Mouse (Mus musculus): ENCODE data around the gene Prps2.
"Not testable (repeated sequence)": the region's sequence is repeated elsewhere in the genome, so short reads cannot be mapped to it uniquely, and the experiment has no call there.

Prps2 gene

GRCm38 (mm10) chrX:167382047-167382853, at the start of gene Prps2:
Prps2 (minus strand) TSS chrX:167382749.
- DNase-seq (ENCODE audit: low read depth, low spot score), result no peak

GRCm38 (mm10) chrX:167417654-167418053, 35.1 kb upstream of the Prps2 start:
- no peak for DNase-seq (ENCODE audit: low read depth, low spot score)

DNA sequence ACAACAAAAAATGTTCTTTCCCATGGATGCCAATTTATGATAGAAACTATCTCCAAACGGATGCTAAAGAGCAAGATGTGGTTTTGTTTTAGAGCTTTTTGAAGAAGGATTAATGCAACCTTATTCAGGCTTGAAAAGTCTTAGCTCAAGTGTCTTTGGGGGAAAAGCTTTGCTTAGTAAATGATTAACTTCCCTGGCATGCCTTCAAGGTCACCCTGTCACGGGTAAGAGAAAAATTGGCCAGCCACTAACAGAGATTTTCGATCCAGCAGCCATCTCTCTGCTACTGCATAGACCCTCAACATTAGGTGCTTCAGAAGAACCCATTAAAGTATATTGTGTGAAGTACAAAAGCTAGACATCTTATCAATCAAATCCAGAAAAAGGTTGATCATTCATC, 12.4 kb upstream of the Prps2 start:
- no peak for DNase-seq (ENCODE audit: low read depth, low spot score)

DNA sequence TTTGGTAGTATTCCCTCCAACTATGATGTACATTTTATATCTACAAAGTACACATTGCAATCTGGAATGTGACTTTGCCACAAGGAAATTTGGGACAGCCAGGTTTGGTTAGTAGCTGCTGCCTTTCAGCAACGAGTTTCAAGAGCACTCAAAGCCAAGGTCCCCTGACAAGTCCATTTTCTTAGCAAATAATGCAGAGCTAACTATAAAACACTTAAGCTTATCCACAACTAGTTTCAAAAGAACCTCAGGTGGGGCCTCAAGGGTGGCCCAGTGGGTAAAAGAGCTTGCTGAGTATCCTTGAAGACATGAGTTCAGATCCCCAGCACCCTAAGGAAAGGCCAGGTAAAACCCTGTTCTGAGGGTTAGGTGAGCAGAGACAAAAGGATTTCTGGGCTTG, 4.1 kb upstream of the Prps2 start:
- DNase-seq (ENCODE audit: low read depth, low spot score), result no peak

GRCm38 (mm10) chrX:167382854-167383186, 271 bp upstream of the Prps2 start:
- no peak for DNase-seq (ENCODE audit: low read depth, low spot score)

DNA sequence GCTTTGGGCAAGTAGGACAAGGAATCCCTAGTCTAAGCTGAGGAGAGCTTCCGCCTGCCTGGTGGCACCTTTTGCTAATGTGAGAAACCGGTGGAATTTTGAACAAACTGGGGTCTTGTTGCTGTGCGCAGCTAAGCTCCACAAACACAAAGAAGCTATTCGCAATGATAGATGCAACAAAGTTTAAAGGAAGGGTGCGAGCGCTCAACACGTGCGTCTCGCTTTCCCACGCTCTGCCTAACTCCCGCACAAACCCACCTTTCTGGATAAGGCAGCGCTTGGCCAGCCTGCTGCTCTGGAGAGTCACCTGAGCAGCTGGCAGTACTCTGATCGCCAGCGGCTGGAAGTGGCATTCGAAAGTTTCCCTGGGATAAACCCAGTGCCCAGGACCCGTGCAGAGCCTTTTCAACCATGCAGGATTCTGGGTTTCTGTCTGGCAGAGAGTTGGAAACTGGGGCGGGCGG, 934 bp downstream of the Prps2 start:
- no peak for DNase-seq (ENCODE audit: low read depth, low spot score)

DNA sequence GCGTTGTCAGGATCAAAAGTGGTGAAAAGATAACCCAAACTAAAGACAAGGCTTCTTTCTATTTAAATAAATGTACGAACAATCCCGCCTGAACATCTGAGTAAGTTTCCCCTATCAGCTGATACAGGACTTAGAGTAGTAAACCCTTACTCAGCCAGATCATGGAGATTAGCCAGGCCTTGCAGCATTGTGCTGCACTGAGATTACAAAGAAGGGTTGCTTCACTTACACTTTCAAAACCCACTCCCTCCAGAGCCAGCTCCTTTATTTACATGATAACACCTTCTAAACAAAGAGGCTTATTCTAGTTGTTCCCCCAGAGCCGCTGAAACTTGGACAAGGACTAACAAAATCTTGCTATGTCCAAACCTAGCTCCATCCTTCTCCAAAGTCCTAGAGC, 2.5 kb downstream of the Prps2 start:
- DNase-seq (ENCODE audit: low read depth, low spot score), result no peak

DNA sequence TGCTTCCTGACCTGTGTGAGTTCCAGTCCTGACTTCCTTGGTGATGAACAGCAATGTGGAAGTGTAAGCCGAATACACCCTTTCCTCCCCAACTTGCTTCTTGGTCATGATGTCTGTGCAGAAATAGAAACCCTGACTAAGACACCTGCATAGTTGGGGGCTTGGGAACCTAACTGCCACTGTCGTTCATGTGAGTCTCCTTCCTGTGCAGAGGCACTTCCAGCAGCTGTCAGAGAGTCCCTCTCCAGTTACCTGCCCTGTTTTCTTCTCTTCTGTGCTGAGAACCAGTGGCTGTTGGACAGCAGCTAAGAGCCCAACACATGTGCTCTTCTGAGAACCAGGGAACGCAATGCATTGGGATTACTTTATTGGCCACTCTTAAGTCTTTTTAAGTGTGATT, 21.3 kb downstream of the Prps2 start:
- DNase-seq (ENCODE audit: low read depth, low spot score), result not testable (repeated sequence)

DNA sequence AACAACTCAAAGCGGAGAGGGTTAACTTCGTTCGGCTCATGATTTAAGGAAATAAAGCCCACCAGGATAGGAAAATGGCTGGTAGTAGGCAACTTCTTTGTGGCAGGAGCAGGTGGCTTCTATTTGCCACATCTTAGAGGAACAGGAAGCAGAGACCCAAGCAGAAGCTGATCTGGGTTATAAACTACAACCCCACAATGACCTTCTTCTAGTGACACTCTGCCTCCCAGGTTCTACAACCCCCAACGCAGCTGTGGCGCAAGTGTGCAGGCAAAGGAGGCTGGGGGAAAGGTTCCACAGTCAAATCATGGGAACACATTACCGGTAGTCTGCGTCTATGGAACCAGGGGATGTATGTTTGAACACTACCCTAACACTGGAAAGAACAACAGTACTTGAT, 22.8 kb downstream of the Prps2 start:
- no peak for DNase-seq (ENCODE audit: low read depth, low spot score)

GRCm38 (mm10) chrX:167357415-167357814, 25.1 kb downstream of the Prps2 start:
- no peak for DNase-seq (ENCODE audit: low read depth, low spot score)

GRCm38 (mm10) chrX:167355965-167356364, 26.6 kb downstream of the Prps2 start:
- no peak for DNase-seq (ENCODE audit: low read depth, low spot score)

- no peak for DNase-seq (ENCODE audit: low read depth, low spot score)
Measured at GRCm38 (mm10) chrX:167353617-167354016, 28.9 kb downstream of the Prps2 start.

DNA sequence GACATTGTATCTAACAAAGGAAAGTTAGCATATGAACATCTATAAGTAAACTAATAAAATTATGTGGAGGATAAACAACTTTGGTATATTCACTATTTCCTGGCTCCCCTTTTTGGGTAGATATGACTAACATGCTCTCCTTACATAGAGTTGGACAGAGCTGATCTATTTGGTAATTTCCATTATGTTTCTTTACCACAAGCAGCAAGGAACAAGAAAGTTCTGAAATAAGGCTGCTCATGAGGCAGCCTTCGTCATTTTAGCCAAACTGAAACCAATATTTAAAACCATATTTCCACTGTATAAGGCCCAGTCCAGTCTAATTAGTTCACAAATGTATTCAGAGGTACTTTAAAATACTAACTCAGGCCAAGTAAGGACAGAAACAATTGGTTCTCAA, 36.1 kb downstream of the Prps2 start:
- no peak for DNase-seq (ENCODE audit: low read depth, low spot score)

- no peak for DNase-seq (ENCODE audit: low read depth, low spot score)
Measured at GRCm38 (mm10) chrX:167344356-167344755, 38.2 kb downstream of the Prps2 start.

DNA sequence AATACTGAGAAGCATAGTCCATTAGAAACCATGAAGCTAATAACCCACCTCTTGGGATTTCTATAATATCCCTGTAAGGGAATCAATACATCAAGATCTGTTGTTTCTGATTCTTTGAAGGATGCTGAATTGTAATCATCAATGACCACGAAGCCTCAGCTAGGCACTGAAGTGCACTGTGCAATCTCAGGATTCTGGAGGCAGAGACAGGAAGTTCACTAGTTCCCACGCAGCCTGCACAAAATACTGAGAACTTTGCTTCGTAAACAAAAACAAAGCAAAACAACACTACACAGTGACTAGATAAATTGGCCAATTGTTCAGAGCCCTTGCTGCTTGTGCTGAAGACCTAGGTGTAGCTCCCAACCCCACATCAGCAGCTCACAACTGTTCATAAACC, 40.7 kb downstream of the Prps2 start:
- DNase-seq (ENCODE audit: low read depth, low spot score), result no peak

GRCm38 (mm10) chrX:167340190-167340589, 42.4 kb downstream of the Prps2 start:
- no peak for DNase-seq (ENCODE audit: low read depth, low spot score)

DNA sequence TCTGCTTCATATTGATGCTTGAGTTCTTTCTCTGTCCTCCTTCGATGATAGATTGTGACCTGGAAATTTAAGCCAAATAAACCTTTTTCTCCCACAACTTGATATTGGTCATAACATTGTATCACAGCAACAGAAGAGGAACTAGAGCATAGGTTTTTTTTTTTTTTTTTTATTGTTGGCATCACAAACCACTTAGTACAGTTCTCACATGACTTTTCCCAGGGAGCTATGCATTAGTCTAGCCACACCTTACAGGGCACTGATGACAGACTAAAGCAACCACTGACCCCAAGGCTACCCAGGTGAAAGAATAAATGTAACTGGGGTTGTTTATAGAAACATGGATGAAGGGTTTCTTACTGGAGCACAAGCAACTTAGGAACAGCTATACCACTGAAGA, 44.6 kb downstream of the Prps2 start:
- DNase-seq (ENCODE audit: low read depth, low spot score), result no peak

DNA sequence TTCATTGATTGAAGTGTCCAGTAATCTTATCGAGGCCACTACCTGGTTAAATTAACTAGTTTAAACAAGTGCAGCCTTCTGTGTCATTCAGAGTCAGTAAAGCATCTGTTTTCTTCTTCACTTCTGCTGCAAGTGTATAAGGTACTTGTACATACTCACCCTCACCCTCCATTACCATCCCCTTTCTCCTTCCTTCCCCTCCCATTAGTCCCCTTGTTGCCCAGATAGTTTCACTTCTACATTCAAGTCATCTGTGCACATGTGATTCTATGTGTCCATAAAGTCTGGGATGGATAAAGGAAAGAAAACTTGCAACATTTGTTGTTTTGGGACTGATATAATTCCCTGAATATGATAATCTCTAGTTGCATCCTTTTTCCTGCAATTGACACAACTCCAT, 48.0 kb downstream of the Prps2 start:
- DNase-seq (ENCODE audit: low read depth, low spot score), result no peak

- DNase-seq (ENCODE audit: low read depth, low spot score), result no peak
Measured at GRCm38 (mm10) chrX:167332607-167333006, 49.9 kb downstream of the Prps2 start.

- no peak for DNase-seq (ENCODE audit: low read depth, low spot score)
Measured at GRCm38 (mm10) chrX:167330993-167331392, 51.6 kb downstream of the Prps2 start.

DNA sequence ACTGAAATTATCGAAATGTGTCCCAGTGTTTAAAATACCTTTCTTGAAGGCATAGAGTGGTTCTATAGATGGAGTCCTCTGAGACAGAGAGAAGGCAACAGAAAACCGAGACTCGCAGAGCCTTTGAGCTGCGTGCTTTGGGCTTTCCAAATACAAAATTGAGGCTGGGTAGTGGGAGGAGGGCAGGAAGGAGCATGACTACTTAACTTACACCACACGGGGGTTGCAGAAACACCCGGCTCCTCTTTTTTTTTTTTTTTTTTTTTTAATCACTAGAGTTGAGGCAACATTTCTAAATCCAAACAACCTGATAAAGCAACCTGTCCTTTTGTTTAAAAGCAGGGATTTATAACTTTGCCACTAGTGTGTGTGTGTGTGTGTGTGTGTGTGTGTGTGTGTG, 52.1 kb downstream of the Prps2 start, which contains the start of gene Tlr7:
Gene Tlr7, minus strand, starts transcription at position 160 of the 400 bp plus-strand sequence.
- no peak for DNase-seq (ENCODE audit: low read depth, low spot score)

GRCm38 (mm10) chrX:167329620-167330019, 52.9 kb downstream of the Prps2 start:
- no peak for DNase-seq (ENCODE audit: low read depth, low spot score)

DNA sequence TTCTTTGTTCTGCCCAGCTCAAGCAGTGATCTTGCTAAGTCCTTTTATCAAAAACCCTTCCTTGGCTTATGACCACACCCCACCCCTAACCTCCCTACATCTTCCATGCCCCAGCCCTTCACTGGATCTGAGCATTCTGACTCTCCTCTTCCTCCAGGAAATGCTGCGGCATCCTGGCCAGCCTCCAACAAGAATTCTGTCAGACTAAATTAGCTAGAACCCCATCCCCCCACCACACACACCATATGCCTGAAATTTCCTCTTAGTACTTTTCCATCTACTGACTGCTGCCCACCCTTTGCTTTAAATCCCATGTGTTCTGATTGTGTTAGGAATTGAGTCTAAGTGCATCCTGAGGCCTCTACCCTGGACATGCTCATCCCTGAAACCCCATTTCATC, 53.5 kb downstream of the Prps2 start:
- DNase-seq (ENCODE audit: low read depth, low spot score), result no peak

DNA sequence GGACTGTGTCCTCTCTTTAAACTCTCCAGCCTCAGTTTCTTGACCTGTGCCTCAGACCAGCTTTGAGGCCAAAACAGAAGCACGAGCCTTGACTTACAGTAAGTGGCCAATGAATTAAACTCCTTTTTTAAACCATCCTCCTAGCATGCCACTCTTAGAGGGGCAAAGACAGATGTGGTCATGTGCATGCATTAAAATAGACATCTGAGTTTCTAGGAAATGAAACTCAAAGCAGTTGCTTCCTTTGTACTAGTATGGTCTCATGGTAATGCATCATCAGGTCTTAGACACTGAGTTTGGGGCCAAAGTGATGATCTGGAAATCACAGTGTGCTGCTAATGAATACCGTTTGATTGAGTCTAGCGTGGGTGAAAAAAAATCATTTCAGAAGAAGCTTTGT, 54.0 kb downstream of the Prps2 start:
- DNase-seq (ENCODE audit: low read depth, low spot score), result no peak

Measured in WW6 (cell line).